Mouse (Mus musculus) intestine, embryonic 15.5 days (tissue): ENCODE data around the gene Tbc1d2b. TPM values are rescaled to one million over a fixed set of nuclear protein-coding genes. Genes with fewer than 3 reads are reported as not detected.
A peak's percentile ranks its signal among the peaks of the same experiment; 100 is the strongest.

Source experiments
- ATAC-seq: fragments of 200-750 bp; cut with Nextera tagmentation; 2 replicates; pipeline ENCODE4 v1.8.0; 2017; ENCODE audit warnings: moderate TSS enrichment, moderate library complexity
- H3K27ac ChIP-seq: fragments of 300-500 bp; sonication (generic); 2 replicates; pipeline ENCODE4 v1.5.1; 2015; ENCODE audit warnings: mild to moderate bottlenecking, inconsistent platforms
- H3K27me3 ChIP-seq: fragments of 300-500 bp; sonication (generic); replicated peaks from 2 replicates; pipeline ENCODE4 v1.6.1; 2015; ENCODE audit warnings: inconsistent platforms
- H3K36me3 ChIP-seq: fragments of 300-500 bp; sonication (generic); 2 replicates; pipeline ENCODE4 v1.6.1; 2015; ENCODE audit warnings: inconsistent platforms
- H3K4me1 ChIP-seq: fragments of 300-500 bp; sonication (generic); replicated peaks from 2 replicates; pipeline ENCODE4 v1.6.1; 2015; ENCODE audit warnings: inconsistent platforms
- H3K4me2 ChIP-seq: fragments of 300-500 bp; sonication (generic); replicated peaks from 2 replicates; pipeline ENCODE4 v1.6.1; 2015; ENCODE audit warnings: mild to moderate bottlenecking, inconsistent platforms
- H3K4me3 ChIP-seq: fragments of 300-500 bp; sonication (generic); replicated peaks from 2 replicates; pipeline ENCODE4 v1.5.1; 2015; ENCODE audit warnings: inconsistent platforms
- H3K9ac ChIP-seq: fragments of 300-500 bp; sonication (generic); 2 replicates; pipeline ENCODE4 v1.6.1; 2015; ENCODE audit warnings: inconsistent platforms
- H3K9me3 ChIP-seq: fragments of 300-500 bp; sonication (generic); 2 replicates; pipeline ENCODE4 v1.6.1; 2016; ENCODE audit warnings: inconsistent platforms
- WGBS: fragments of 180-500 bp; shearing (Covaris S2); methylation state at CpG from one replicate; pipeline ENCODE4 v1.1.7; 2015; 5-methylcytosine and 5-hydroxymethylcytosine counted together
- polyA plus RNA-seq: library from polyadenylated mRNA; unstranded; fragments of >200 nt; fragmentation: Nextera tagmentation; extraction: Ambion mirVana; gene quantifications from 2 replicates; pipeline ENCODE4 v1.2.1, GENCODE M21; 2015

Tbc1d2b gene
- polyA plus RNA-seq, 1 experiment from 2014 or later = 14.9 TPM

DNA sequence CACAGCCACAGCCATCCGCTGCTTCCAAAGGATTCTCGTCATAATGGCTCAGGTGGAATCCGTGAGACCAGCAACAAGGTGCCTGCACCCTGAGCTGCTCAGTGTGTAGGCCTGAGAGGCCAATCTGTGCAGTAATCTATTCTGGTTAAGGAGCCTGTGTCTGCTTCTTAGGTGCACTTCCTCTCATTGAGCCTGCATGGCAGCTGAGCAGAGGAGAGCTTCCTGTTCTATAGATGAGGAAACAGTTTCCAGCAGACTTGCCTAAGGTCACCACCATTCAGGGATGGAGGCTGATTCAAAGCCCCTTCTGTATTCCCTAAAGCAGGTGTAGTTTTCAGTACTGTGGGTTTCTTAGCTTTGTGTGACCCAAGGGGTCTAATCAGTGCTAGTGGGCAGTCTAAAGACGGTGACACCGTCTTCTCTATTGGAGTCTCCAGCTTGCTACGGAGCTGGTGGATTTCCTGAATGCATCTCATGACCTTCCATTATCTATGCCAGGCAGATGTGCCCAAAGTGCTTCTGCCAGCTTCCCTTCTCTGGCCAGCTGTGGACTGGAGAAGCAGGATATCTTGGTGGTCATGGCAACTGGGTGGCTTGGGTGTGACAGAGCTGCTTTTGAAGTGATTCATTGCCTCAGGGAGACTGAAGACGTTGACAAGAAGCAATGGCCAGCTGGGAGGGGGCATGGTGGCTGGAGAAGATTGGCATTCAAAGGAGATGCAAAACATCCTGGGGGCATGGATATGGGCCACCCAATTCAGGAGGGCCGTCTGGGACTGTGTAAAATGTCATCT, 97.9 kb downstream of the Tbc1d2b start:
- H3K36me3 ChIP-seq = no peaks in the 10 kb centered on the region
- no peaks in the 10 kb centered on the region for H3K9me3 ChIP-seq
- no peak overlapping the region for H3K4me2 ChIP-seq
- 80% methylated on average over 8 of the region's 8 CpGs for WGBS
- no peak overlapping the region for H3K4me3 ChIP-seq
- H3K4me1 ChIP-seq = no peaks in the 10 kb centered on the region
- no peaks in the 10 kb centered on the region for H3K27me3 ChIP-seq
- no peak for ATAC-seq
- no peak overlapping the region for H3K9ac ChIP-seq
- no peak overlapping the region for H3K27ac ChIP-seq

DNA sequence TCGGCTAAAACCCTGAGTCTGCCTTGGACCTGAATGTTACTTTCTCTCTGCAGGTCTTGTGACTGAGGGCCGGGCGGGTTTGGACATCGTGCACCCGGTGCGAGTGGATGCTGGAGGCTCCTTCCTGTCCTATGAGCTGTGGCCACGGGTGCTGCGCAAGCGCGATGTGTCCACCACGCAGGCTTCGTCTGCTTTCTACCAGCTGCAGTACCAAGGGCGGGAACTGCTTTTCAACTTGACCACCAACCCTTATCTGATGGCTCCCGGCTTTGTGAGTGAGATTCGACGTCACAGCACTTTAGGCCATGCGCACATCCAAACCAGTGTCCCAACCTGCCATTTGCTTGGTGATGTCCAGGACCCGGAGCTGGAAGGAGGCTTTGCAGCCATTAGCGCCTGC, 99.2 kb downstream of the Tbc1d2b start:
- H3K9me3 ChIP-seq = no peaks in the 10 kb centered on the region
- no peak overlapping the region for H3K4me2 ChIP-seq
- H3K27ac ChIP-seq = no peak overlapping the region
- no peak for ATAC-seq
- H3K9ac ChIP-seq = no peak overlapping the region
- H3K27me3 ChIP-seq = no peaks in the 10 kb centered on the region
- H3K36me3 ChIP-seq = no peaks in the 10 kb centered on the region
- no peak overlapping the region for H3K4me3 ChIP-seq
- whole genome bisulfite sequencing = 92% methylated on average over 19 of the region's 19 CpGs
- H3K4me1 ChIP-seq = no peaks in the 10 kb centered on the region

DNA sequence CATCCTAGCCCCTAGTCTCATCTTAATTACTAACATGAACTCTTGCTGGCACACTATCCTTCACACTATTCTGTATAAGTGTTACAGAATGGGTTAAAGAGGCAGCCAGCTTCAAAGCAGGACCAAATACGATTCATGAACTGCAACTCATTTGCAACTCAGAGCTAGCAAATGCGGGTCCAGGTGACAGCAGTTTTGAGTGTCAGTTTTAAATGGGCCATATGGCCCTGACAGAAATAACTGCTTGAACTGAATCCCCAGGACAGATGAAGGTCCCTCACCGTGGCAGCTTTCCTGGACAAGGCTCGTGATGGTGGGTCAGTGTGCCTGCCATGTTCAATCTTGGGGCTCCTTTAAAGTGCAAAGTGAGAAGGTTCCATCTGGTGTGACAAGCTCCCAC, 100.6 kb downstream of the Tbc1d2b start:
- no peak overlapping the region for H3K27ac ChIP-seq
- no peak overlapping the region for H3K4me2 ChIP-seq
- no peaks in the 10 kb centered on the region for H3K9me3 ChIP-seq
- no peaks in the 10 kb centered on the region for H3K36me3 ChIP-seq
- no peaks in the 10 kb centered on the region for H3K27me3 ChIP-seq
- H3K9ac ChIP-seq = no peak overlapping the region
- 75% methylated on average over 4 of the region's 4 CpGs for WGBS
- H3K4me3 ChIP-seq = no peak overlapping the region
- no peak for ATAC-seq
- no peaks in the 10 kb centered on the region for H3K4me1 ChIP-seq

DNA sequence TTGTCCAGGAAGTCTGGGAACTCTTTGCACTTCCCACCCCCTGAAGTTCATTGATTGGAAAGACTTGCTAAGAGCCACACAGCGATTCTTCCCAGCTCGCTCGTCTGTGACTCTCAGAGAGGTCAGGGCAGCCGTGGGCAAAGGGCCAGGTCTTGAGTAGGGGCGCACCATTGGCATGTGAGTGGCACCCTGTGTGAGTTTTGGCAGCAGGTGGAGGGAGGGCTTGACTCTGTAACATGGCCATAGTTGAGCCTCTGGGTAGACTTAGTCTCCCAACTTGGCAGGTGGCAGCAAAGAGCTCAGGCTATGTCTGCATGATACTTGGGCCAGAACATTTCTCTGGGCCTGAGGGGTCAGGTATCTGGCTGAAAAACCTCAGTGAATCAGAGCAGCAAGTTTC, 104.0 kb downstream of the Tbc1d2b start:
- H3K36me3 ChIP-seq = no peaks in the 10 kb centered on the region
- no peaks in the 10 kb centered on the region for H3K9me3 ChIP-seq
- WGBS = 79% methylated on average over 5 of the region's 5 CpGs
- no peaks in the 10 kb centered on the region for H3K27me3 ChIP-seq
- H3K4me3 ChIP-seq = no peak overlapping the region
- no peak overlapping the region for H3K4me2 ChIP-seq
- no peak overlapping the region for H3K9ac ChIP-seq
- H3K4me1 ChIP-seq = peaks cover 4% of the 10 kb centered on the region; the same call in 1 of the 2 replicates
- ATAC-seq = no peak
- no peak overlapping the region for H3K27ac ChIP-seq

DNA sequence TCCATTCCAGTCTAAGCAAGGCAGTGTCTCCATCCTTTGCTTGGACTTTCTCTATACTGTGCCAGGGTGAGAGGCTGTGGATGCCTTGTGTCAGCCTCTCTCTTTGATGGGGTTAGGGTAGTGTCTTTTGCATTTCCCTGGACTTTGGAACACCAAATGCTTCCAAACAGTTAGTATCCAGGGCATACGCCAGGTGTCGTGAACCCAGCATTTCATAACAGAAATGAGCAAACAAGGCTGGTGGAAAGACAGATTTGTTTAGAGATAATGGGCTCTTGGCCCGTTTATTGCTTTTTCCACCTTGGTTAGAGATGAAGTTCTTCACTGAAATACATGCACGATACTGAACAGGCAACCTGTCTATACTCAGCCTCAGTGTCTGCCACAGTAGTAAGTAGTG, 105.0 kb downstream of the Tbc1d2b start:
- H3K9me3 ChIP-seq = no peaks in the 10 kb centered on the region
- no peak overlapping the region for H3K4me2 ChIP-seq
- H3K4me1 ChIP-seq = peaks cover 4% of the 10 kb centered on the region; the same call in 1 of the 2 replicates
- no peak overlapping the region for H3K27ac ChIP-seq
- no peaks in the 10 kb centered on the region for H3K36me3 ChIP-seq
- 73% methylated on average over 4 of the region's 4 CpGs for WGBS
- ATAC-seq = no peak
- H3K27me3 ChIP-seq = no peaks in the 10 kb centered on the region
- H3K9ac ChIP-seq = no peak overlapping the region
- H3K4me3 ChIP-seq = no peak overlapping the region

DNA sequence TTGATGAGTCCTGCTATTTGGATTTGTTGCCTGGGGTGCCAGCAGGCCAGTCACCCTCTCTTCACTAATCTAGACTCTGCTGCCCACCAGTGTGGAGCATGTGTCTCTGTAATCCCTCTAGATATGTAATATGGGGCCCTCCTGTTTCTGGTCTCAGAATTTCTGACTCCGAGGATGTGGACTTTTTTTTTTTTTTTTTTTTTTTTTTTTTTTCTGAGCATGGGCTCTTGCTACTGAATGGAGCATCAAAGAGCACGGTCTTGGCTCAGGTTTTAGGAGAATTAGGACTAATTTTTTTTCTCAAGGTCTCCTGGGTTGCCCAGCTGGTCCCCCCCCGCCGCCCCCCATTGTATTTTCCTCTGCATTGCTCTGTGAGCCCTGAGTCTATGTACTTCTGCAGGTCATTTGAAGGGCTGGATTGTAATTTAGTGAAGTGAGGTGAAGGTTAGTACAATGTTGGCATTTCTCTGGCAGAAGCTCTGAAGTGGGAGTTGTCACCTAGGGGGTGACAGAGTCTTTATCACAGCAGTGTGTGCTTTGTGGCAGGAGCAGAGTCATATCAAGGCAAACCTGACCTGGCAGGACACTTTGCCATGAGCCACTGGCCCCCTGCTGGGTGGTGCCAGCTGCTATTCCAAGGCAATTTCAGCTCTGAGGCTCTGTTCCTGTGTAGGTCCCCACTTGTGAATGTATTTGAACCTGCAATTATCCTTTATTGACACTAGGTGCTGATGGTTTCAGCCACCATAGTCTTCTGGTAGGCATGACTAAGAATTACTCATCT, 105.7 kb downstream of the Tbc1d2b start:
- H3K27ac ChIP-seq = no peak overlapping the region
- H3K36me3 ChIP-seq = no peaks in the 10 kb centered on the region
- WGBS = 63% methylated on average over 4 of the region's 4 CpGs
- ATAC-seq = no peak
- H3K4me1 ChIP-seq = peaks cover 4% of the 10 kb centered on the region; the same call in 1 of the 2 replicates
- H3K4me2 ChIP-seq = peak overlapping the region; percentile 94
- H3K9ac ChIP-seq = no peak overlapping the region
- no peak overlapping the region for H3K4me3 ChIP-seq
- no peaks in the 10 kb centered on the region for H3K9me3 ChIP-seq
- H3K27me3 ChIP-seq = no peaks in the 10 kb centered on the region

DNA sequence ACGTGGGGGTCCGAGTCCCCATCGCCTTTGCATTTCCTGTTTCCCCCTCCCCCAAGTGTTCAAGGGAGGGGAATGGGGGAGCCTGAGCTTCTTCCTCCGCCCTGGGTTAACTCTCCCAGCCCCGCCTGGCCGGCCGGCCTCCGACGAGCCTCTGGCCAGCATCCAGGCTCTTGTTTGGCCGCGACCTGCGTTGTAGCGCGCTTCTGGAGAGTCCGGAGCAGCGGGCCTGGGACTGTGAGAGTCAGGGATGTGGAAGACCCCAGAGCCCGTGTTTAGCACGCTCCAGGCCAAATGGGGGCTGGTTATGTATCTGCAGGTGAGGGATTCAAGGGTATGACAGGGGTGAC, 106.9 kb downstream of the Tbc1d2b start:
- peak overlapping the region; percentile 61 for H3K4me3 ChIP-seq
- H3K4me1 ChIP-seq = peaks cover 4% of the 10 kb centered on the region; the same call in 1 of the 2 replicates
- H3K27ac ChIP-seq = peak overlapping the region; percentile 72
- peak overlapping the region; percentile 94 for H3K4me2 ChIP-seq
- no peaks in the 10 kb centered on the region for H3K36me3 ChIP-seq
- no peaks in the 10 kb centered on the region for H3K27me3 ChIP-seq
- no peaks in the 10 kb centered on the region for H3K9me3 ChIP-seq
- H3K9ac ChIP-seq = peak overlapping the region; percentile 61
- peak; percentile 55 for ATAC-seq
- 2% methylated on average over 18 of the region's 18 CpGs for WGBS

DNA sequence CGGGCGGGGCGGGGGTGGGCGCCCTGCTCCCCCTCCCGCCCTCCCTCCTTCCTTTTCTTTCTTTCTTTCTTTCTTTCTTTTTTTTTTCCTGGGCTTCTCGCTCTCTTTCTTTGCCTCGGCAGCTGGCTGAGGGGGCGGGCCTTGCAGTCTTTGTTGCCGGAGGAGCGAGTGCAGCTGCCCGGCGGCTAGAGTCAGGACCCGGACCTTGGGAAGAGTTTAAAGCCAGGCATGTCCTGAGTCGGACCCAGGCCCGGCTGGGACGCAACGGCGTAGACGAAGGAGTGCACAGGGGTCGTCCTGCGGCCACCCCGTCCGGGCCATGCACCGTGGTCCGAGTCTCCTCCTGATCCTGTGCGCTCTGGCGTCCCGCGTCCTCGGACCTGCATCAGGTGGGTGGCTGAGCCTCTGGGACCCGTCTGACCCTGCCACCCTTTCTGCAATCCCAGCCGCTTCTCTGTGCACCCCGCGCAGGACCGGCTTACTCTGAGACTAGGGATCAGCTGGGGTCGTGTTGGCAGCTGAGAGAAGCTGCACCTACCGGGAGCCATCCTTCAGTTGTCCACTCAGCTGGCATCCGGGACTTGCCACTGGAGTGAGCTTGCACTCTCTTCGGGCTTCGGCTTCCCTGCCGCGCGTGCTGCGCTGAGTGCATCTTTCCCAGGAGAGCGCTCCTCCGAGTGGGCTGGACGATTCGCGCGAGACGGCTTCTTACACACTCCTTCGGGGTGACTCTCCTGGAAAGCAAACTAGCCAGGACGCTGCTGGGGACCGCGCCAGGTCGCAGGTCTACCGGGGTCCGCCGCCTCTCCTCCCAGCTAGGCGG, 107.5 kb downstream of the Tbc1d2b start, which contains the start of gene Adamts7:
Adamts7 (plus strand) TSS at position 144 of the 823 bp plus-strand sequence.
- peak within 1 kb of the TSS; percentile 61 for H3K4me3 ChIP-seq
- ATAC-seq = peak; percentile 74

DNA sequence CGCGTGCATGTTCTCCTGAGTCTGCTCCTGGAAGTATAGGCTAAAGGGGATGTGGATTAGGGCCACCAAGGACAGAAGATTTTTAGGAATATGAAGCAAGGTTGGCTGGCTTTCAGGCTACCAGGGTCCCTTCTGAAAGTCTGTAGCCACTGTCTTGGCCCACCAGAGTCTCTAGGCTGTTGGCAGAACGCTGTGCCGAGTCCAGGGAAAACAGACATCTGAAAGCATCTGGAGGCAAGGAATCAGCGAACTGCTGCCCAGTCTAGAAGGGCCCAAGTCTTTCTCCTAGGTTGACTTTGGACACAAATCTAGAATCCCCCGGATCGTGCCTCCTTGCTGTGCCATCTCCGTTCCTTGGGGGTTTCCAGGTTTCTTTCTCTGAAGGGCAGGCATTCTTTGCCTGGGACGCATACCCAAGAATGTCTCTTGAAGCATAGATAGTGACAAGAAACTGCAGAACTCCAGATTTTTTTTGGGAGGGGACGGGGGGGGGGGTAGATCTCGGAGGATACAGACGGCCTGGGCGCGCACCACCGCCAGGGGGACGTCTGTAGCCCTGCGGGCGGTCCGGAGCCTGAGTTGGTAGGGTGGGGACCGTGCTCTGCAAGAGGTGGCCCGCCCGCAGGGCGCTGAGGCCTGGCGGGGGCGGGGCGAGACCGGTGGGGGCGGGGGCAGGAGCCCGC, 108.2 kb downstream of the Tbc1d2b start:
- Histone ChIP-seq H3K4me1 (peaks cover 4% of the 10 kb centered on the region; the same call in 1 of the 2 replicates), H3K36me3 (no peaks in the 10 kb centered on the region), H3K9me3 (no peaks in the 10 kb centered on the region), H3K4me3 (peak overlapping the region; percentile 61), H3K9ac (peak overlapping the region; percentile 61), H3K4me2 (peak overlapping the region; percentile 94), H3K27ac (0 out of 2 replicates have a peak overlapping the region, but pooled peaks have one; percentile 40), H3K27me3 (no peaks in the 10 kb centered on the region)
- ATAC-seq = peak; percentile 92
- 10% methylated on average over 20 of the region's 29 CpGs for WGBS

More for the DNA sequence above, 107.5 kb downstream of the Tbc1d2b start, which contains the start of gene Adamts7:
- Histone ChIP-seq H3K9me3 (no peaks in the 10 kb centered on the region), H3K27me3 (no peaks in the 10 kb centered on the region), H3K36me3 (no peaks in the 10 kb centered on the region), H3K4me1 (peaks cover 4% of the 10 kb centered on the region; the same call in 1 of the 2 replicates), H3K27ac (peak within 1 kb of the TSS; percentile 72), H3K4me2 (peak within 1 kb of the TSS; percentile 94), H3K9ac (peak within 1 kb of the TSS; percentile 61)
- WGBS = under 1% methylated on average over 53 of the region's 60 CpGs
